Mouse (Mus musculus) cerebellum, adult 2 months (tissue): ENCODE results near the gene Uaca. TPM values are rescaled to one million over a fixed set of nuclear protein-coding genes. Genes with fewer than 3 reads are reported as not detected.

Source experiments
- DNase-seq, 2 experiments: peaks; one replicate each; pipeline ENCODE4 v3.0.0; 2021
- H3K27ac ChIP-seq: fragments of 200-500 bp; 2 replicates; pipeline ENCODE4 v1.5.1; 2012; ENCODE audit warnings: low read length, control low read depth, inconsistent platforms; ENCODE audit not compliant: insufficient read depth
- H3K27me3 ChIP-seq: fragments of 200-500 bp; 2 replicates; pipeline ENCODE4 v1.6.1; 2012; ENCODE audit warnings: inconsistent platforms, mild to moderate bottlenecking, low read length, moderate library complexity; ENCODE audit not compliant: control insufficient read depth, insufficient read depth
- H3K4me1 ChIP-seq: fragments of 200-500 bp; 2 replicates; pipeline ENCODE4 v1.6.1; 2011; ENCODE audit warnings: low read length; ENCODE audit not compliant: control insufficient read depth, insufficient read depth
- H3K4me3 ChIP-seq: fragments of 200-500 bp; replicated peaks from 2 replicates; pipeline ENCODE3; 2011; ENCODE audit warnings: mild to moderate bottlenecking, low read depth, low read length, control low read depth; ENCODE audit not compliant: insufficient read depth
- CTCF ChIP-seq: fragments of 200-500 bp; IDR thresholded peaks from 2 replicates; pipeline ENCODE4 v1.5.1; 2011; ENCODE audit warnings: low read depth, mild to moderate bottlenecking, control low read depth, low read length, moderate library complexity, borderline replicate concordance; ENCODE audit not compliant: insufficient read depth
- POLR2A ChIP-seq: fragments of 200-500 bp; IDR thresholded peaks from 2 replicates; pipeline ENCODE4 v1.6.1; 2011; ENCODE audit warnings: low read length, control low read depth, borderline replicate concordance; ENCODE audit not compliant: insufficient read depth
- WGBS: fragments of 180-500 bp; shearing (Covaris S2); methylation state at CpG from one replicate; pipeline ENCODE4 v1.1.7; 2018; 5-methylcytosine and 5-hydroxymethylcytosine counted together
- polyA plus RNA-seq: library from polyadenylated mRNA; depleted of rRNA; stranded (reverse); fragments of >200 nt; gene quantifications from 2 replicates; pipeline ENCODE4 v1.2.3, GENCODE M21; 2012

Gene Uaca
- polyA plus RNA-seq, 1 experiment = 6.7 TPM

DNA sequence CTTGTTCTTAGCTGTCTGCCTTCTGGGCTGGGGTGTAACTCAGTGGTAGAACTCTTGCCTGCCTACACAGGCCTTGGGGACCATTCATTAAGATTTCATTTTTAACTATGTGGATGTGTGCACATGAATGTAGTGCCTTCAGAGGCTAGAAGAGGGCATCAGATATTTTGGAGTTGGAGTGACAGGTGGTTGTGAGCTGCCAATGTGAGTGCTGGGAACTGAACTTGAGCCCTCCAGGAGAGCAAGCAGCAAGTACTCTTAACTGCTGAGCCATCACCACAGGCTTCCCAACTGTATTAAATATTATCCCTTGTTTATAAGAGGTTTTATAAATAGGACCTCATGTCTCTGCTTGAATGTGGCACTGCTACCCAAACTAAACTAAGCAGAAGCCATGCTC, 41.7 kb upstream of the Uaca start:
- H3K4me1 ChIP-seq = no peaks in the 10 kb centered on the region
- TF ChIP-seq POLR2A = no peak
- no peak for TF ChIP-seq CTCF
- H3K4me3 ChIP-seq = no peak overlapping the region
- H3K27ac ChIP-seq = no peak overlapping the region
- no peaks in the 10 kb centered on the region; the same call in 1 of the 2 replicates for H3K27me3 ChIP-seq
- no peak for DNase-seq

DNA sequence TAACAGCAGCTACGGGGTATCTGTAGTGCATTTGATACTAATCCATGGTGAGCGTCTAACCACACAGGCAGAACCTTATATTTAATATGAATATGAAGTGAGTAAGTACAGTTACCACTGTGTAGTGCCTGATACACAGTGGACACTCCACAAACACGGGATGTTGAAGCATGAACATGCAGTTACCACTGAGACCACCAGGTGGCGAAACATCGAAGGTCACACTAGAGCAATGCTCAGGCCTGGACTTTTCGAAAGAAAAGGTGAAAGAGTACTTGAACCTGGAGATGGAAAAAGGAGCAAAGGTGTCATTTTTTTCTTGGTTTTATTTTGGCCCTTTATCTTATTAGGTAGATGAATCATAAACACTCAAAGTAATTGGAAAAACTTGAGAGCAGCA, 38.1 kb upstream of the Uaca start:
- Histone ChIP-seq H3K4me3 (no peak overlapping the region), H3K4me1 (no peaks in the 10 kb centered on the region), H3K27ac (no peak overlapping the region), H3K27me3 (no peaks in the 10 kb centered on the region; the same call in 1 of the 2 replicates)
- TF ChIP-seq POLR2A (no peak), CTCF (peak; percentile 80)
- 38% methylated on average over 6 of the region's 6 CpGs for WGBS
- peak; percentile 38 to 65 for DNase-seq

DNA sequence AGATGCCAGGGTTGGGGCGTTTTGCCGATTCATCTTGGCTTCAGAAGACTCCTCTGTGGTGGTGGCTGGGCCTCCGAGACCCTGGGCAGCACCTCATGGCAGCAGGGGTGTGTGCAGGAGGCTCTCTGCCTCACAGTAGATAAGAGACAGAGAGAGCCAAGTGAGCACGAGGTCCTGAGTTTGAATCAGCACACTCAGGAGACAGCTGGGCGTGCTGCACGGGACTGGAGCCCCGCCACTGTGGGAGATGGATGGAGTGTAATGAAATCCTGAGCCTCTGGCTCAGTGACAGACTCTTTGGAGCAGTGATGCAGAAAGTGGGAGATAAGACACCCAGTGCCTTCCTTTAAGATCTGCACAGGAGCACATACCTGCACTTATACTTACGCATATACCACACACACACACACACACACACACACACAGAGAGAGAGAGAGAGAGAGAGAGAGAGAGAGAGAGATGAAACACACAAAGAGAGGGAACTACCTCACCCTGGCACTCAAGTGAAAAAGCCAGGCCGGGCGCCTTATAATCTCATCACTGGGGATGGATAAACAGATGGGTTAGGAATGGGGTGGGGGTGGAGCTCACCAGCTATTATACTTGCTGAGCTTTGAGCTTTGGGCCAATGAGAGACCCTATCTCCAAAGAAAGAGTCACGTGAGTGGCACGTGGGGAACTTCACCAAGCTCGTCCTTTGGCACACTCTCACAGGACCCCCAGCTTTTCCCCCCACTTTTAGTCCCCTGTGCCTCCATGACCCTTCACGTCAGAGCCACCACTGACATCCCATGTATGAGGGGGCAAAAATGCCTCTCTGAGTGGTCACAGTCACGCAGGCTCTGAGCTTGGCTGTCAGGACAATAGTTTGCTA, 37.2 kb upstream of the Uaca start:
- TF ChIP-seq CTCF (no peak), POLR2A (no peak)
- no peak for DNase-seq
- Histone ChIP-seq H3K27me3 (no peaks in the 10 kb centered on the region), H3K4me1 (no peaks in the 10 kb centered on the region), H3K27ac (no peak overlapping the region), H3K4me3 (no peak overlapping the region)
- WGBS = 58% methylated on average over 15 of the region's 15 CpGs

DNA sequence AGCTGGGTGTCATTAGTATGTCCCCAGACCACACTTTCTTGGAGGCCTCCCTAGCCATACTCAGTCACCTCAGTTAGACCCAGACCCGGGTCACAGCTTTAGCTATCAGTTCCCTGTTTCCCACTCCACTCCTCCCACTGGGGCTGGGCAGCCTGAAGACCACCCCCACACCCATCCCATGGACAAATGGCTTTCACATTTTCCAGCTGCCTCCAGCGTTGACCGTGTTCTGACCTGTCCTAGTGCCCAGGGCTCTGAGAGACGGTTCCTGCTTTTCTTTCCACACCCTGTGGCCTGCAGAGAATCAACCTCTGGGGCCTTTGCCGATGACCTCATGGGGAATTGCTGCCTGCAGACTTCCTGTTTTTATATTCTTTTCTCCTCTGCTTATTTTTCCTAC, 36.5 kb upstream of the Uaca start:
- Histone ChIP-seq H3K27ac (no peak overlapping the region), H3K4me1 (no peaks in the 10 kb centered on the region), H3K4me3 (no peak overlapping the region), H3K27me3 (no peaks in the 10 kb centered on the region)
- TF ChIP-seq CTCF (no peak), POLR2A (no peak)
- WGBS = 71% methylated on average over 5 of the region's 5 CpGs
- DNase-seq = no peak

DNA sequence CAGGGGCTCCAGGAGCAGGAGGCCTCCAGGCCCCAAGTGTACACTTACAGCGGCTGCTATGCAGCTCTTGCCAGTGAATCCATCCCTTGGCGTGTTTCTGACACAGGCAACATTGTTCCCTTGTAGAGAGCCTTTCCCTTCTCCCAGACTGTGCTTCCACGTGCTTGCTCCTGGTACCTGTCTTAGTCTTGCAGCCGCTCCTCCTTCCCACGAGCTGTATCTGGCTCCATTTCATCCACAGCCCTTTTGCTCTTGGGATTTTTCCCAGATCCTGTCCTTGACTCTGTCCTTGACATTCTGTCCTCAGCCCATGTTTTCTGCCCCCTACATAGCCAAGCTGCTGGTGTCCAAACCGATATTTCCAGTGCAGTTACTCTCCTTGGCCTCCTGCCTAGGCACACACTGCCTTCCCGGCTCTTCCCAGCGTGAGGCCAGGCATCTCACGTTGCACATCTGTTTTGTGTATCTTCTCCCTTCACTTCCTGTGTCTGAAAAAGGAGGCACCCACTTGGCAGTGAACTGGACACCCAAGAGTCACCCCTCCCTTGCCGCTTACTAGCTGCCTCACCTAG, 34.8 kb upstream of the Uaca start:
- H3K27me3 ChIP-seq = no peaks in the 10 kb centered on the region
- whole genome bisulfite sequencing = 38% methylated on average over 10 of the region's 10 CpGs
- no peak for DNase-seq
- H3K4me1 ChIP-seq = no peaks in the 10 kb centered on the region
- no peak overlapping the region for H3K4me3 ChIP-seq
- H3K27ac ChIP-seq = no peak overlapping the region
- TF ChIP-seq CTCF (no peak), POLR2A (no peak)

DNA sequence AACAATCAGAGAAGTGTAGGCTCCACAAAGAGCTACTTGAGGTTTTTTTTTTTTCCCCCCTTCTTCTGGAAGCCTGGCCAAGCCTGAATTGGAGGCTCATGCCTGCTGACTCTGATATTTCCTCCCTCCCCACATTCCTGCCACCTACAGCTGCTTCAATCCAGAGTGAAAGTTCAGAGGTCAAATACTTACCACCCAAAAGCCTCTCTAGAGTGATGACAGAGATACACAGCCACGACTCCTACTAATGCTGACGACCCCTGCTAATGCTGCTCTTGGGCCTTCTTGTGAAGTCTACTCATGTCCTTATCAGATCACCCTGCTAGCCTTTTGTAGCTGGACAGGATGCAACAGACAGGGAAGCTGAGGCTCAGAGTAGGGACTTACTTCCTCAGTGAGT, 29.2 kb upstream of the Uaca start:
- Histone ChIP-seq H3K4me1 (no peaks in the 10 kb centered on the region), H3K27ac (no peak overlapping the region), H3K27me3 (no peaks in the 10 kb centered on the region), H3K4me3 (no peak overlapping the region)
- TF ChIP-seq POLR2A (no peak), CTCF (no peak)
- WGBS = 69% methylated on average over 2 of the region's 2 CpGs
- DNase-seq = no peak

DNA sequence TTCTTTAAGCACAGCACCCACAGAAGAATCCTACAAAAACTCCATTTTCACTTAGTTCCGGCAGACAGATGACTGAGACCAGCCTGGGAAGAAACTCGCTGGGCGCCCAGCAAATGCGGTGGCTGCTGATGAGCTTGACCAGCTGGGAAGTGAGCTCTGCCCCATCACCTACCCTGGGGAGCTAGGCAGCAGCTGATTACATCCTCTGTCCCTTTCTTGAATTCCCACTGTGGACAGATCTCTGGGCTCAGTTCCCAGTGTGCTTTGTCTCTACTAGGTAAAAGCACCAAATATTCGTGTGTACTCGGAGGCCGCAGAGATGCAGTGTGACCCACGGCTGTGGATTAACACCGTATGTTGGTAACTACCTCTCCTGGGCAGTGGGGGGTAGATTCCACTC, 25.9 kb upstream of the Uaca start:
- no peak for DNase-seq
- no peaks in the 10 kb centered on the region for H3K4me1 ChIP-seq
- WGBS = 7% methylated on average over 9 of the region's 9 CpGs
- no peak overlapping the region for H3K4me3 ChIP-seq
- no peaks in the 10 kb centered on the region for H3K27me3 ChIP-seq
- no peak for TF ChIP-seq CTCF
- no peak for TF ChIP-seq POLR2A
- no peak overlapping the region for H3K27ac ChIP-seq

DNA sequence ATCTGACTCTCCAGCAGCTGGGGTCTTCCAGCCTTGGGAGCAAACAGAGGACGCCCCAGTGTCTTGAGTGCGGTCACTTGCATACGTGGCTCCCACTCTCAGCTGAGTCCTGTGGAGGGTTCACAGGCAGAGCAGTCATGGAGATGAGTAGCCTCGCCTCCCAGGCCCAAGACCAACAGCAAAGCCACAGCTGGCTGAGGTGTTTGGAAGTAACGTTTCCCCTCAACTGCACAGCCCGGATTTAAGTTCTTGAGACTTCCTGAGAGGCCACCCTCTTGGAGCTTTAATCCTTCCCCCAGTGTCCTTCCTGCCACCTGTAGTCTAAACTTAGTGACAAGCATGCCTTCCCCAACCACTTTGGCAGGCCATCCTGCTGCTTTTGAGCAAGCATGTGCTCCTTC, 24.6 kb upstream of the Uaca start:
- WGBS = 78% methylated on average over 6 of the region's 6 CpGs
- no peaks in the 10 kb centered on the region for H3K27me3 ChIP-seq

More for the DNA sequence above, 24.6 kb upstream of the Uaca start:
- Histone ChIP-seq H3K4me1 (no peaks in the 10 kb centered on the region), H3K4me3 (no peak overlapping the region), H3K27ac (no peak overlapping the region)
- TF ChIP-seq CTCF (no peak), POLR2A (no peak)
- no peak for DNase-seq
